Mouse (Mus musculus) CD4-positive, CD25-positive, alpha-beta regulatory T cell, adult 4 months (primary cell): ENCODE measurements around the gene Zfp28. TPM values are rescaled to one million over a fixed set of nuclear protein-coding genes. Genes with fewer than 3 reads are reported as not detected.

Experiments used
- ATAC-seq: one replicate; pipeline ENCODE4 v1.8.0; 2017
- polyA plus RNA-seq, 2 experiments: library from polyadenylated mRNA; unstranded; fragments of 100-300 nt; shearing (Covaris generic); gene quantifications; one replicate each; pipeline ENCODE4 v1.2.1; 2017

Gene Zfp28
- polyA plus RNA-seq, 2 experiments from 2014 or later: 4.0 to 5.5 TPM

DNA sequence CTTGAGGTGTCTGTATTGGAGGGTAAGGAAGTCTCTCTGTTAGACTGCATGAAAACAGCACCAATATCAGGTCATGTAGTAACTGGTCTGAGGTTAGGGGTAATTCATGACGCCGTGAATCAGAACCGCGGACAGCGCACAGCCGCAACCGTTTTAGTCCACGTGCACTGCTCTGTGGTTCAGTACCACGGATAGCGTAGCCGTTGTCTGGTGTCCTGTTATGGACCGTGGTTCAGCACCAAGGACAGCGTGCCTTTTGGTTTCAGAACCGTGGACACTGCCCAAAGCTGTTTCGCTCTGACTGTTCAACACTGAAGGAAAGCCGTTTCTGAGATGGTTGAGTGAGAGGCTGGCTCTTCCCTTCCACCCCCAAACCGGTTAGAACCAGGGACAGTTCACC is 26.9 kb downstream of the Zfp28 start, which contains the start of gene Gm20715:
Gene Gm20715, plus strand, starts transcription at position 235 of the 400 bp plus-strand sequence.
- peak; percentile 80 for ATAC-seq

- no peak for ATAC-seq
Observed at GRCm38 (mm10) chr7:6414626-6415441, 31.7 kb downstream of the Zfp28 start.

DNA sequence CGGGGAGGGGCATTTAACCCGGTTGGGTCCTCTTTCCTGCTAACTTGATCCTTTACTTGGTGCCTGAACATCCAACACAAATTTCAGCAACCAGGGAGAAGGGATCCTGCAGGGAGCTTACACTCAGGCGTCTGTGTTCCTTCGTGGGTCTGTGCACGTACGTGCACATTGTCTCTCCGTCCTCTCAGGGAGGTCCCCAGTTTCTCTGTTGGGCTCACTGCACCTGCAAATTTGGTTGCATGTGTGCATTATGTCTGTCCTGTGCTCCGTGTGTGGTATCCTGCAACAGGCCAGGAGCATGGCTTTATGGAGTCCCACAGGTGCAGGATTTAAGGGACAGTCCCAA is 32.3 kb downstream of the Zfp28 start:
- ATAC-seq: no peak

- ATAC-seq: no peak
Observed at GRCm38 (mm10) chr7:6419894-6420293, 36.8 kb downstream of the Zfp28 start.

DNA sequence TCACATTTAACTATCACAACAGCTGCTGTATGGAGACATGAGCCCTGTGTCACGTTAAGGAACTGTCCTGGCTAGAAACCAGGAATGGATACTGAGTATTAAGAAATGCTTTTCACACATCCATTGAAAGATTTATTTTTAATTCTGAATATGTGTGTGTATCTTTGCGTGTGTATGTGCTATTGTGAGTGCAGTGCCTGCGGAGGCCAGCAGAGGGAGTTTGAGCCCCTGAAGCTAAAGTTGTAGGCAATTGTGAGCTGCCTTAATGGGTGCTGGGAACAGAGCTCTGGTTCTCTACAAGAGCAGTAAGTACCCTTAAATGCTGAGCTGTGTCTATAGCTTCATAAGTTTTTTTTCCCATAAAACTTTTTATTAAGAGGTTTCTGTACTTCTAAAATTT is 46.3 kb downstream of the Zfp28 start:
- no peak for ATAC-seq

GRCm38 (mm10) chr7:6430342-6430741 is 47.2 kb downstream of the Zfp28 start:
- peak; percentile 77 for ATAC-seq

- ATAC-seq: no peak
Observed at GRCm38 (mm10) chr7:6438388-6438787, 55.3 kb downstream of the Zfp28 start, which contains the start of gene Olfr1344. TSS of gene Olfr1344 (plus strand) at chr7:6438688.

DNA sequence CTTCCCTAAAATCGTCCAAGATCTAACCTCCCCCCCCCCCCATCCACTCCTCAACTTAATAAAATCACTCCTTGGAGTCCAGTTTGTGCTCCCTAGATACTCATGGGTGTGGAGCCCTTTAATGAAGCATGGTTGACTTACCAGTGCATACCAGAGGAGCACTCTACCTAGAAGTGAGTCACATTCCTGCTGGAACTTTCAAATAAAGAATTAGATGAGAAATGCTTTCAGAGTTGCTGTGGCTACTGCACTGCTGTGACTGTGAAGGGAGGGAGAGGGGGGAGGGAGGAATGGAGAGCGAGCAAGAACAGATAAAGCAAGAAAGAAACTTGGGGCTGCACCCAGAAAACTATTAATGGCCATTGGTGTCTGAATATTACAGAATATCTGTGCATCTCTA is 58.1 kb downstream of the Zfp28 start:
- ATAC-seq: no peak

Other genes starting within 250 kb of the Zfp28 start
- gene Zfp787, start 227.3 kb upstream of the Zfp28 start, polyA plus RNA-seq: 1 to 10 TPM; 6.7 to 6.9 TPM
- 10 to 100 TPM in 1 of 2 experiments, 1 to 10 TPM in 1; 5.6 to 10.6 TPM for gene Zfp444, start 211.1 kb upstream of the Zfp28 start, polyA plus RNA-seq
- gene Galp, start 186.2 kb upstream of the Zfp28 start, polyA plus RNA-seq: not detected
- not detected for gene Zscan5b, start 161.0 kb upstream of the Zfp28 start, polyA plus RNA-seq
- gene Epp13, start 130.6 kb upstream of the Zfp28 start, polyA plus RNA-seq: not detected
- 1 to 10 TPM; 6.4 to 7.6 TPM for gene Zfp667, start 96.7 kb upstream of the Zfp28 start, polyA plus RNA-seq
- gene Zfp583, start 52.0 kb upstream of the Zfp28 start, polyA plus RNA-seq: 1 to 10 TPM in 1 of 2 experiments, under 1 TPM in 1; 0.94 to 1.4 TPM
- gene Gm3854, start 39.5 kb upstream of the Zfp28 start, polyA plus RNA-seq: under 1 TPM; 0.11 to 0.39 TPM
- 1 to 10 TPM; 4.0 to 5.1 TPM for gene Zfp78, start 20.0 kb upstream of the Zfp28 start, polyA plus RNA-seq
- not detected for gene Smim17, start 15.4 kb downstream of the Zfp28 start, polyA plus RNA-seq
- not detected for gene Gm20715, start 27.0 kb downstream of the Zfp28 start, polyA plus RNA-seq
- not detected for gene Olfr1344, start 55.4 kb downstream of the Zfp28 start, polyA plus RNA-seq
- gene Olfr1336, start 72.9 kb downstream of the Zfp28 start, polyA plus RNA-seq: under 1 TPM in 1 of 2 experiments, not detected in 1; 0.05 TPM
- gene Olfr1346, start 83.8 kb downstream of the Zfp28 start, polyA plus RNA-seq: not detected
- not detected for gene Olfr5, start 103.6 kb downstream of the Zfp28 start, polyA plus RNA-seq
- not detected for gene Olfr1347, start 116.5 kb downstream of the Zfp28 start, polyA plus RNA-seq
- not detected for gene Olfr1348, start 125.5 kb downstream of the Zfp28 start, polyA plus RNA-seq
- under 1 TPM in 1 of 2 experiments, not detected in 1; 0.09 TPM for gene Olfr1349, start 139.7 kb downstream of the Zfp28 start, polyA plus RNA-seq
- gene Olfr1350, start 181.5 kb downstream of the Zfp28 start, polyA plus RNA-seq: not detected